Mouse (Mus musculus): ENCODE data around the gene Clstn1. TPM values are rescaled to one million over a fixed set of nuclear protein-coding genes. Genes with fewer than 3 reads are reported as not detected.

Gene Clstn1
- polyA plus RNA-seq (2016; fragmentation: Nextera tagmentation; extraction: Ambion mirVana) = 135 and 138 TPM in 2 replicates

- no peaks in the 10 kb centered on the region for H3K9me3 ChIP-seq (replicated peaks)
- peaks cover 18% of the 10 kb centered on the region for H3K4me1 ChIP-seq
- no peaks in the 10 kb centered on the region for H3K36me3 ChIP-seq
- H3K4me2 ChIP-seq (replicated peaks) = peak within 1 kb of the TSS; percentile 98
- under 1% methylated on average over 67 of the region's 103 CpGs for WGBS
- peaks cover 16% of the 10 kb centered on the region for H3K27me3 ChIP-seq
- H3K4me3 ChIP-seq = peak within 1 kb of the TSS; percentile 93
- peak within 1 kb of the TSS; percentile 87 for H3K27ac ChIP-seq
- peak within 1 kb of the TSS; percentile 94 for H3K9ac ChIP-seq
- peak; percentile 75 for ATAC-seq (ENCODE audit: low FRiP score)
Observed at GRCm38 (mm10) chr4:149586044-149586782, at the start of gene Clstn1. Clstn1 (plus strand) TSS chr4:149586468.

DNA sequence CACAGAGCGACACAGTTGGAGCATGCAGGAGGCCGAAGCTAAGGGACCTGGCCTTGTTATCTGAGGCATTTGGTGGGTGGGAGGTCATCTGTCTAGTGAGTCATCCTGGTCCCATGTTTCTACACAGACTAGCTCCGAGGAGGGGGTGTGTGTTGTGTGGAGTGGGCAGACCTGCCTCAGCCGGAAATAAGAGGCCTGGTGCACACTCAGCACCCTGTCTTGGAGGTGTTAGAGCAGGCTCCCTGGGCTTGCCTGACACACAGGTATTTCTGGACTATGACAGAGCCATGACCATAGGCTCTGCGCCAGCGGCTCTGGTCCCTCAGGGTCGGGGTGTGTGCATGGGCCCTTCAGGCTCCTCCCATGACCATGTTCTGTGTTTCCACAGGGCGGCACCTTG, 46.8 kb upstream of the Clstn1 start:
- no peak for ATAC-seq (ENCODE audit: low FRiP score)
- Histone ChIP-seq H3K4me1 (peaks cover 6% of the 10 kb centered on the region; the same call in 1 of the 2 replicates), H3K9me3 (replicated peaks) (no peaks in the 10 kb centered on the region), H3K36me3 (0 out of 2 replicates have a peak, but pooled peaks cover 5% of the 10 kb centered on the region), H3K4me2 (replicated peaks) (no peak overlapping the region), H3K27me3 (no peaks in the 10 kb centered on the region), H3K9ac (no peak overlapping the region), H3K4me3 (no peak overlapping the region), H3K27ac (no peak overlapping the region)
- WGBS = 87% methylated on average over 8 of the region's 8 CpGs

GRCm38 (mm10) chr4:149541935-149542334, 44.3 kb upstream of the Clstn1 start:
- H3K9ac ChIP-seq = no peak overlapping the region

DNA sequence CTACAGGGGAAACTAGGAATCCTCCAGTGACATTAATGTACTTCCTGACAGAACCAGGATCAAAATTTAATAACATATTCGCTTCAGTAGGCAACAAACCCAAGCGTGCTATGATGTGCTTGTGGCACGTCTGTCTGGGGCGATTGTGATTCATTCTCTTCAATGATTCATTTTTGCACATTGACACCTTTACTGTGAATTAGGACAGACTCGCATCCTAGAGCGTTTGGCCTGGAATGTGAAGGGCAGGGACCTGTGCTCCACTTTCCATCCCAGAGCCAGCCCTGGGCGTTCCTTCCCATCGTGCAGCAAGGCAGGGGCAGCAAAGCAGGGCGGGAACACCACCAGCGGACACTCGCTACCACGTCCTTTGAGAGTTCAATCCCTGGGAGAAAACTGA, 43.8 kb upstream of the Clstn1 start:
- Histone ChIP-seq H3K27me3 (no peaks in the 10 kb centered on the region), H3K36me3 (peaks cover 22% of the 10 kb centered on the region), H3K4me1 (peaks cover 6% of the 10 kb centered on the region; the same call in 1 of the 2 replicates), H3K4me2 (replicated peaks) (no peak overlapping the region), H3K4me3 (no peak overlapping the region), H3K9me3 (replicated peaks) (no peaks in the 10 kb centered on the region), H3K27ac (no peak overlapping the region), H3K9ac (no peak overlapping the region; the same call in 1 of the 2 replicates)
- ATAC-seq (ENCODE audit: low FRiP score) = no peak
- WGBS = 78% methylated on average over 12 of the region's 12 CpGs

More at GRCm38 (mm10) chr4:149541935-149542334, 44.3 kb upstream of the Clstn1 start:
- Histone ChIP-seq H3K9me3 (replicated peaks) (no peaks in the 10 kb centered on the region), H3K4me2 (replicated peaks) (no peak overlapping the region), H3K27ac (0 out of 2 replicates have a peak overlapping the region, but pooled peaks have one; percentile 35), H3K4me1 (peaks cover 6% of the 10 kb centered on the region; the same call in 1 of the 2 replicates), H3K27me3 (no peaks in the 10 kb centered on the region), H3K36me3 (peaks cover 20% of the 10 kb centered on the region), H3K4me3 (no peak overlapping the region)
- WGBS = 66% methylated on average over 5 of the region's 5 CpGs
- ATAC-seq (ENCODE audit: low FRiP score) = no peak

GRCm38 (mm10) chr4:149542927-149543553, 43.2 kb upstream of the Clstn1 start:
- 48% methylated on average over 10 of the region's 10 CpGs for WGBS
- peak overlapping the region; percentile 15; the same call in 1 of the 2 replicates for H3K9ac ChIP-seq

GRCm38 (mm10) chr4:149544892-149545291, 41.4 kb upstream of the Clstn1 start:
- 86% methylated on average over 8 of the region's 8 CpGs for WGBS
- Histone ChIP-seq H3K27me3 (no peaks in the 10 kb centered on the region), H3K9ac (no peak overlapping the region), H3K4me2 (replicated peaks) (no peak overlapping the region), H3K27ac (no peak overlapping the region), H3K4me1 (peaks cover 8% of the 10 kb centered on the region; the same call in 1 of the 2 replicates), H3K9me3 (replicated peaks) (no peaks in the 10 kb centered on the region), H3K36me3 (peaks cover 31% of the 10 kb centered on the region), H3K4me3 (no peak overlapping the region)
- no peak for ATAC-seq (ENCODE audit: low FRiP score)

More at GRCm38 (mm10) chr4:149542927-149543553, 43.2 kb upstream of the Clstn1 start:
- no peaks in the 10 kb centered on the region for H3K27me3 ChIP-seq
- peaks cover 6% of the 10 kb centered on the region; the same call in 1 of the 2 replicates for H3K4me1 ChIP-seq
- peaks cover 27% of the 10 kb centered on the region for H3K36me3 ChIP-seq
- ATAC-seq (ENCODE audit: low FRiP score) = no peak
- no peaks in the 10 kb centered on the region for H3K9me3 ChIP-seq (replicated peaks)
- H3K4me3 ChIP-seq = no peak overlapping the region
- no peak overlapping the region for H3K27ac ChIP-seq
- H3K4me2 ChIP-seq (replicated peaks) = no peak overlapping the region

DNA sequence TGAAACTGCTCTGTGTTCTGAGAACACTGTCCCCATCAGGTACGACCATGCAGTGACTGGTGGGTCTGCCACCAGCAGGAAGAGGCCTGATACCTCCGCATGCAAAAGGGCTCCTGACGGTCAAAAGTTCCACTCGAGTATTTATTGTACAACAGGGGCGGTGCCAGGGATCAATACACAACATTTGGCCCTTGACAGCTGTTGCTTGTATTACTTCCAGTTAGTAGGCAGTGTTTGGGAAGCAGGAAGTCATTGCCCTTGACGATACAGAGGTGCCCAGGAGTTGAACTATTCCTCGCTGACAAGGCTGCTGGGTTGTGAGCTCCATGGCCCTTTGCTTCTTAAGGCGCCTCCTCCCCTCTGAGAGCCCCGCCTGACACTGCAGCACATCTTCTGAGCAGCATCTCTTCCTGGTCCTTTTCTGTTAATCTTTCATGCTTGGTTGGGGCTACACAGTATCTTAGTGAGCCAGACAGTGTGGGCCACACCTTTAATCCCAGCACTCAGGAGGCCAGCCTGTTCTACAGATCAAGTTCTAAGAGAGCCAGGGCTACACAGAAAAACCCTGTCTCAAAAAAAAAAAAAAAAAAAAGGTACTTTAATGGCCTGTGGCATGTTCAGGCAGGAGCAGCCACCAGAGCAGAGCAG, 39.3 kb upstream of the Clstn1 start:
- WGBS = 89% methylated on average over 9 of the region's 9 CpGs
- Histone ChIP-seq H3K27me3 (no peaks in the 10 kb centered on the region), H3K4me3 (no peak overlapping the region), H3K9ac (no peak overlapping the region), H3K36me3 (peaks cover 31% of the 10 kb centered on the region), H3K27ac (no peak overlapping the region), H3K4me1 (peaks cover 8% of the 10 kb centered on the region; the same call in 1 of the 2 replicates), H3K4me2 (replicated peaks) (no peak overlapping the region), H3K9me3 (replicated peaks) (no peaks in the 10 kb centered on the region)
- ATAC-seq (ENCODE audit: low FRiP score) = no peak

- Histone ChIP-seq H3K9me3 (replicated peaks) (no peaks in the 10 kb centered on the region), H3K4me1 (peaks cover 8% of the 10 kb centered on the region; the same call in 1 of the 2 replicates), H3K27me3 (no peaks in the 10 kb centered on the region), H3K36me3 (peaks cover 31% of the 10 kb centered on the region), H3K4me2 (replicated peaks) (no peak overlapping the region), H3K27ac (no peak overlapping the region), H3K9ac (no peak overlapping the region), H3K4me3 (no peak overlapping the region)
- no peak for ATAC-seq (ENCODE audit: low FRiP score)
- WGBS = 90% methylated on average over 6 of the region's 6 CpGs
Observed at GRCm38 (mm10) chr4:149547523-149547922, 38.7 kb upstream of the Clstn1 start.

- WGBS = 64% methylated on average over 9 of the region's 9 CpGs
- Histone ChIP-seq H3K9ac (no peak overlapping the region), H3K36me3 (peaks cover 26% of the 10 kb centered on the region), H3K4me1 (peaks cover 5% of the 10 kb centered on the region; the same call in 1 of the 2 replicates), H3K4me3 (no peak overlapping the region), H3K27ac (no peak overlapping the region), H3K4me2 (replicated peaks) (no peak overlapping the region), H3K9me3 (replicated peaks) (no peaks in the 10 kb centered on the region), H3K27me3 (no peaks in the 10 kb centered on the region)
- peak; percentile 80 for ATAC-seq (ENCODE audit: low FRiP score)
Observed at GRCm38 (mm10) chr4:149549221-149549925, 36.9 kb upstream of the Clstn1 start.

DNA sequence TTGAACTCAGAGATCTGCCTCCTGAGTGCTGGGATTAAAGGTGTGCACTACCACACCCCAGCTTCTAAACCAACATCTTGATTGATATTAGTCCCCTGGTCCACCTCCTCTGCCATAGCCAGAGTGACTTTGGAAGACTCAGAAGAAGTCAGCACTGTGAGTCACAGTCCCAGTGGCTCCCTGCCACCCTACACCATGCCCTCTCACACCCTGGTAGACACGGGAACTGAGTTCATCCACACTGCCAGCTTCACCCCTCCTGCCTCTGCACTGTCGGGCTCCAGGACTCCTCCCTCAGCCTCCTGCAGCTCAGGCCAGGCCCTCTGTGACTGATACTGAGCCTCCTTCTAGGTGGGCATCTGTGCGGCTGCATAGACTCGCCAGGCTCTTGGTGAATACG, 35.4 kb upstream of the Clstn1 start:
- Histone ChIP-seq H3K4me1 (peaks cover 8% of the 10 kb centered on the region; the same call in 1 of the 2 replicates), H3K27me3 (no peaks in the 10 kb centered on the region), H3K36me3 (peaks cover 22% of the 10 kb centered on the region), H3K9me3 (replicated peaks) (no peaks in the 10 kb centered on the region), H3K4me2 (replicated peaks) (no peak overlapping the region), H3K27ac (no peak overlapping the region), H3K4me3 (no peak overlapping the region), H3K9ac (peak overlapping the region; percentile 8; the same call in 1 of the 2 replicates)
- WGBS = 83% methylated on average over 5 of the region's 5 CpGs
- ATAC-seq (ENCODE audit: low FRiP score) = no peak

DNA sequence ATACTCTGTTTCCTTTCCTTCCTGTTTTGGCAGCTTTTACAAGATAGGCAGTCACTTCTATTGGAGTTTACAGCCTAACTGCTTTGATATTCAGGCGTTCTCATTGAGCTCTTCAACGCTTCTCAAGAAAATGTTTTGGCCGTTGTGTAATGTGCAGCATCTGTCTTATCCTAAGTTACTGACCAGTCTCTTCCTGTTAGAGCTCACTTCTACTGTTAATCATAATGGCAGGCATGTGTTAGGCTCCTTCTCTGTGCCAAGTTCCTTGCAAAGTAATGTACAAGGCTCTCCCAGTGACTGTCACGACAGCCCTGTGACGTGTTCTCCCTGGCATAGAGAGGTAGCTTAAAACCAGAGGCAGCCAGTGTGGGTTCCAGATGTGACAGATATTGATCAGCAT, 34.6 kb upstream of the Clstn1 start:
- Histone ChIP-seq H3K9ac (no peak overlapping the region), H3K4me1 (peaks cover 8% of the 10 kb centered on the region; the same call in 1 of the 2 replicates), H3K36me3 (peaks cover 16% of the 10 kb centered on the region), H3K4me2 (replicated peaks) (no peak overlapping the region), H3K27me3 (no peaks in the 10 kb centered on the region), H3K9me3 (replicated peaks) (no peaks in the 10 kb centered on the region), H3K4me3 (no peak overlapping the region), H3K27ac (no peak overlapping the region)
- WGBS = 95% methylated on average over 5 of the region's 5 CpGs
- ATAC-seq (ENCODE audit: low FRiP score) = no peak

Data from hindbrain, embryonic 12.5 days (tissue).